Mouse (Mus musculus) liver, adult 2 months (tissue): ENCODE measurements around the gene Nat9.

Experiments used
- CTCF ChIP-seq: fragments of 200-500 bp; IDR thresholded peaks from 2 replicates; pipeline ENCODE4 v1.5.1; 2011; ENCODE audit warnings: low read depth, low read length, control low read depth
- POLR2A ChIP-seq: fragments of 200-500 bp; IDR thresholded peaks from 2 replicates; pipeline ENCODE4 v1.6.1; 2011; ENCODE audit warnings: low read length, control low read depth; ENCODE audit not compliant: insufficient read depth; ENCODE audit errors: extremely low read depth

DNA sequence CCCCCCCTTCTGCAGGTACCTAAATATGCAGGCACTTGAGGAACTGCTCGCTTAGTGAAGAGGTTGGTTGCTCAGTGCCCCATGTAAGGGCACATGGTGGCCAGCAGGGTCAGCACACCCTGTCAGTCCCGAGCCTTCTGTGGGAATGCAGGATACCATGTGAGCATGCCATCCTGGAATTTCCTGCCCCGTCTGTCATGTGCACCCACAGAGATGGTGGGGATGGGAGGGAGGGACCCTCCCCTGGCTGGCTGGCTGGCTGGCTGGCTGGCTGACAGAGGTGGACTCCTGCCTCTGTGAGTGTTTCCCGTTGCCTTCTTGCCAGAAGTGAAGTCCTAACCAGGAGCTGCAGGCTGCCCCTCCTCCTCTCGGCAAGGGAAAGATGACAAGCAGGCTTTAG lies 34.9 kb upstream of the Nat9 start:
- TF ChIP-seq POLR2A: no peak
- no peak for TF ChIP-seq CTCF
